Mouse (Mus musculus) lung, embryonic 14.5 days (tissue): ENCODE measurements at regions not wholly inside any gene's neighbourhood (a gene's known extent, or its start where the extent isn't known, plus 50 kb on each side); places are given as distances from the start of the nearest gene placed in this dataset.

Experiments
- ATAC-seq: fragments of 200-750 bp; cut with Nextera tagmentation; 2 replicates; pipeline ENCODE4 v1.8.0; 2017; ENCODE audit warnings: mild to moderate bottlenecking, moderate TSS enrichment, moderate library complexity; ENCODE audit not compliant: insufficient read depth
- DNase-seq: peaks from one replicate; pipeline ENCODE4 v3.0.0-alpha.2; 2015
- H3K27ac ChIP-seq: fragments of 300-500 bp; sonication (generic); 2 replicates; pipeline ENCODE4 v1.5.1; 2014; ENCODE audit warnings: low read depth, mild to moderate bottlenecking, moderate library complexity
- H3K27me3 ChIP-seq: fragments of 300-500 bp; sonication (generic); 2 replicates; pipeline ENCODE4 v1.6.1; 2014; ENCODE audit warnings: low read length, control low read depth; ENCODE audit not compliant: insufficient read depth
- H3K36me3 ChIP-seq: fragments of 300-500 bp; sonication (generic); 2 replicates; pipeline ENCODE4 v1.6.1; 2014; ENCODE audit warnings: control low read depth; ENCODE audit not compliant: insufficient read depth
- H3K4me1 ChIP-seq: fragments of 300-500 bp; sonication (generic); 2 replicates; pipeline ENCODE4 v1.6.1; 2014; ENCODE audit warnings: antibody characterized with exemption, control low read depth; ENCODE audit not compliant: insufficient read depth
- H3K4me2 ChIP-seq: fragments of 300-500 bp; sonication (generic); 2 replicates; pipeline ENCODE4 v1.6.1; 2014; ENCODE audit warnings: mild to moderate bottlenecking
- H3K4me3 ChIP-seq: fragments of 300-500 bp; sonication (generic); 2 replicates; pipeline ENCODE4 v1.5.1; 2014; ENCODE audit warnings: low read depth, low read length
- H3K9ac ChIP-seq: fragments of 300-500 bp; sonication (generic); 2 replicates; pipeline ENCODE4 v1.6.1; 2014
- H3K9me3 ChIP-seq: fragments of 300-500 bp; sonication (generic); 2 replicates; pipeline ENCODE4 v1.6.1; 2016; ENCODE audit warnings: low read depth, low read length, control low read depth
- CTCF ChIP-seq: IDR thresholded peaks from 2 replicates; pipeline ENCODE4 v1.5.1; 2016; ENCODE audit warnings: antibody characterized with exemption, low read depth
- WGBS: fragments of 180-500 bp; shearing (Covaris S2); extraction: QIAGEN DNeasy Blood & Tissue Kit; methylation state at CpG from one replicate; pipeline ENCODE4 v1.1.7; 2014; 5-methylcytosine and 5-hydroxymethylcytosine counted together

- no peaks in the 10 kb centered on the region for H3K27me3 ChIP-seq
- DNase-seq: peak; percentile 8
- ATAC-seq: no peak
- no peaks in the 10 kb centered on the region for H3K36me3 ChIP-seq
- H3K9me3 ChIP-seq: no peaks in the 10 kb centered on the region
- no peak overlapping the region for H3K4me3 ChIP-seq
- no peaks in the 10 kb centered on the region for H3K4me1 ChIP-seq
- TF ChIP-seq CTCF: no peak
- H3K27ac ChIP-seq: no peak overlapping the region
- no peak overlapping the region for H3K4me2 ChIP-seq
- no peak overlapping the region for H3K9ac ChIP-seq
- WGBS: 41% methylated on average over 5 of the region's 5 CpGs
These were observed 59.7 kb upstream of the Ikzf2 start for GRCm38 (mm10) chr1:69746575-69747290.

GRCm38 (mm10) chr1:69752724-69753123 lies 65.7 kb upstream of the Ikzf2 start:
- WGBS: 64% methylated on average over 1 of the region's 1 CpGs
- ATAC-seq (no peak), DNase-seq (no peak)
- Histone ChIP-seq H3K9ac (no peak overlapping the region), H3K4me2 (no peak overlapping the region), H3K36me3 (no peaks in the 10 kb centered on the region), H3K9me3 (no peaks in the 10 kb centered on the region), H3K4me3 (no peak overlapping the region), H3K27me3 (no peaks in the 10 kb centered on the region), H3K27ac (no peak overlapping the region), H3K4me1 (no peaks in the 10 kb centered on the region)
- TF ChIP-seq CTCF: no peak

- Histone ChIP-seq H3K27me3 (no peaks in the 10 kb centered on the region), H3K4me3 (no peak overlapping the region), H3K9me3 (no peaks in the 10 kb centered on the region), H3K4me1 (no peaks in the 10 kb centered on the region), H3K27ac (no peak overlapping the region), H3K36me3 (no peaks in the 10 kb centered on the region), H3K4me2 (no peak overlapping the region), H3K9ac (no peak overlapping the region)
- TF ChIP-seq CTCF: no peak; the same call in 1 of the 2 replicates
- ATAC-seq: no peak
- whole genome bisulfite sequencing: 94% methylated on average over 1 of the region's 1 CpGs
- no peak for DNase-seq
These were observed 69.1 kb upstream of the Spag16 start for GRCm38 (mm10) chr1:69757702-69758101.

GRCm38 (mm10) chr1:69759544-69759943 lies 67.2 kb upstream of the Spag16 start:
- no peaks in the 10 kb centered on the region for H3K36me3 ChIP-seq
- no peaks in the 10 kb centered on the region for H3K4me1 ChIP-seq
- H3K27ac ChIP-seq: no peak overlapping the region
- H3K4me3 ChIP-seq: peak overlapping the region; percentile 8; the same call in 1 of the 2 replicates
- ATAC-seq (peak; percentile 89; the same call in 1 of the 2 replicates), DNase-seq (peak; percentile 74)
- no peak overlapping the region for H3K9ac ChIP-seq
- no peaks in the 10 kb centered on the region for H3K27me3 ChIP-seq
- H3K4me2 ChIP-seq: peak overlapping the region; percentile 27
- 53% methylated on average over 13 of the region's 13 CpGs for WGBS
- no peak for TF ChIP-seq CTCF
- no peaks in the 10 kb centered on the region for H3K9me3 ChIP-seq

GRCm38 (mm10) chr1:69768714-69769113 lies 58.1 kb upstream of the Spag16 start:
- WGBS: 63% methylated on average over 11 of the region's 11 CpGs
- no peak overlapping the region for H3K4me3 ChIP-seq

GRCm38 (mm10) chr1:69770209-69770608 lies 56.6 kb upstream of the Spag16 start:
- Histone ChIP-seq H3K4me2 (no peak overlapping the region), H3K4me3 (no peak overlapping the region), H3K27me3 (no peaks in the 10 kb centered on the region), H3K27ac (no peak overlapping the region), H3K36me3 (no peaks in the 10 kb centered on the region), H3K9ac (no peak overlapping the region), H3K9me3 (no peaks in the 10 kb centered on the region), H3K4me1 (no peaks in the 10 kb centered on the region)
- no peak for DNase-seq
- ATAC-seq: no peak
- TF ChIP-seq CTCF: no peak
- WGBS: 82% methylated on average over 8 of the region's 8 CpGs

More at GRCm38 (mm10) chr1:69768714-69769113, 58.1 kb upstream of the Spag16 start:
- no peak for TF ChIP-seq CTCF
- H3K27me3 ChIP-seq: no peaks in the 10 kb centered on the region
- no peak overlapping the region for H3K4me2 ChIP-seq
- H3K9ac ChIP-seq: no peak overlapping the region
- ATAC-seq (no peak), DNase-seq (no peak)
- no peaks in the 10 kb centered on the region for H3K9me3 ChIP-seq
- H3K36me3 ChIP-seq: no peaks in the 10 kb centered on the region
- H3K4me1 ChIP-seq: no peaks in the 10 kb centered on the region
- no peak overlapping the region for H3K27ac ChIP-seq

GRCm38 (mm10) chr1:69771436-69771835 lies 55.3 kb upstream of the Spag16 start:
- H3K27ac ChIP-seq: no peak overlapping the region
- 88% methylated on average over 2 of the region's 2 CpGs for WGBS
- no peak for ATAC-seq

More at GRCm38 (mm10) chr1:69771436-69771835, 55.3 kb upstream of the Spag16 start:
- H3K27me3 ChIP-seq: no peaks in the 10 kb centered on the region
- TF ChIP-seq CTCF: no peak
- H3K36me3 ChIP-seq: no peaks in the 10 kb centered on the region
- no peaks in the 10 kb centered on the region for H3K4me1 ChIP-seq
- H3K4me2 ChIP-seq: no peak overlapping the region
- H3K9me3 ChIP-seq: no peaks in the 10 kb centered on the region
- H3K4me3 ChIP-seq: no peak overlapping the region
- H3K9ac ChIP-seq: no peak overlapping the region
- DNase-seq: no peak
